Mouse (Mus musculus) limb, embryonic 11.5 days (tissue): ENCODE results near the gene Sspo. TPM values are rescaled to one million over a fixed set of nuclear protein-coding genes. Genes with fewer than 3 reads are reported as not detected.

Experiments used
- ATAC-seq: fragments of 200-750 bp; cut with Nextera tagmentation; 2 replicates; pipeline ENCODE4 v1.8.0; 2017; ENCODE audit warnings: low read depth; ENCODE audit not compliant: insufficient number of reproducible peaks, low FRiP score, low TSS enrichment
- DNase-seq: peaks from one replicate; pipeline ENCODE4 v3.0.0-alpha.2; 2015; ENCODE audit warnings: low spot score
- H3K27ac ChIP-seq: fragments of 300-500 bp; sonication (generic); replicated peaks from 2 replicates; pipeline ENCODE4 v1.5.1; 2014; ENCODE audit warnings: low read depth, mild to moderate bottlenecking, low read length
- H3K27me3 ChIP-seq: fragments of 300-500 bp; sonication (generic); 2 replicates; pipeline ENCODE4 v1.6.1; 2014; ENCODE audit warnings: mild to moderate bottlenecking, low read length, mixed read lengths; ENCODE audit not compliant: control insufficient read depth, insufficient read depth
- H3K36me3 ChIP-seq: fragments of 300-500 bp; sonication (generic); 2 replicates; pipeline ENCODE4 v1.6.1; 2014; ENCODE audit warnings: mild to moderate bottlenecking, low read length, moderate library complexity, mixed read lengths; ENCODE audit not compliant: control insufficient read depth, insufficient read depth
- H3K4me1 ChIP-seq: fragments of 300-500 bp; sonication (generic); 2 replicates; pipeline ENCODE4 v1.6.1; 2014; ENCODE audit warnings: low read length, mixed read lengths; ENCODE audit not compliant: control insufficient read depth, insufficient read depth
- H3K4me2 ChIP-seq: fragments of 300-500 bp; sonication (generic); 2 replicates; pipeline ENCODE4 v1.6.1; 2014; ENCODE audit warnings: low read depth, mild to moderate bottlenecking, moderate library complexity; ENCODE audit not compliant: severe bottlenecking
- H3K4me3 ChIP-seq: fragments of 300-500 bp; sonication (generic); 2 replicates; pipeline ENCODE4 v1.5.1; 2014; ENCODE audit warnings: low read depth, low read length
- H3K9ac ChIP-seq: fragments of 300-500 bp; sonication (generic); 2 replicates; pipeline ENCODE4 v1.6.1; 2014; ENCODE audit warnings: mild to moderate bottlenecking, low read length
- H3K9me3 ChIP-seq: fragments of 300-500 bp; sonication (generic); 2 replicates; pipeline ENCODE4 v1.6.1; 2016; ENCODE audit warnings: low read length; ENCODE audit not compliant: control insufficient read depth
- WGBS: fragments of 180-500 bp; shearing (Covaris S2); extraction: QIAGEN DNeasy Blood & Tissue Kit; methylation state at CpG from one replicate; pipeline ENCODE4 v1.1.7; 2014; 5-methylcytosine and 5-hydroxymethylcytosine counted together
- polyA plus RNA-seq: library from polyadenylated mRNA; unstranded; fragments of >200 nt; fragmentation: Nextera tagmentation; extraction: Ambion mirVana; gene quantifications from 2 replicates; pipeline ENCODE4 v1.2.1, GENCODE M21; 2014

Gene Sspo
- polyA plus RNA-seq, 1 experiment from 2014 or later, result 0.23 TPM

- H3K27ac ChIP-seq, result no peak overlapping the region
- no peak overlapping the region for H3K9ac ChIP-seq
- H3K4me3 ChIP-seq, result no peak overlapping the region
- ATAC-seq (no peak), DNase-seq (no peak)
- no peak overlapping the region for H3K4me2 ChIP-seq
- H3K36me3 ChIP-seq, result no peaks in the 10 kb centered on the region
- no peaks in the 10 kb centered on the region for H3K27me3 ChIP-seq
- 70% methylated on average over 5 of the region's 5 CpGs for WGBS
- peaks cover 2% of the 10 kb centered on the region for H3K4me1 ChIP-seq
- no peaks in the 10 kb centered on the region for H3K9me3 ChIP-seq
Measured at GRCm38 (mm10) chr6:48482501-48482900, 34.5 kb downstream of the Sspo start.

GRCm38 (mm10) chr6:48487747-48488725 is 40.0 kb downstream of the Sspo start:
- Histone ChIP-seq H3K4me2 (peak overlapping the region; percentile 47), H3K36me3 (no peaks in the 10 kb centered on the region), H3K27ac (no peak overlapping the region), H3K9ac (peak overlapping the region; percentile 47), H3K9me3 (no peaks in the 10 kb centered on the region), H3K27me3 (no peaks in the 10 kb centered on the region), H3K4me3 (peak overlapping the region; percentile 21), H3K4me1 (peaks cover 5% of the 10 kb centered on the region)
- peak; percentile 66 for DNase-seq
- 13% methylated on average over 14 of the region's 25 CpGs for WGBS
- peak; percentile 71 for ATAC-seq

GRCm38 (mm10) chr6:48489741-48490140 is 41.7 kb downstream of the Sspo start:
- Histone ChIP-seq H3K27ac (no peak overlapping the region), H3K27me3 (no peaks in the 10 kb centered on the region), H3K4me1 (peaks cover 5% of the 10 kb centered on the region), H3K36me3 (no peaks in the 10 kb centered on the region), H3K9me3 (no peaks in the 10 kb centered on the region), H3K4me2 (no peak overlapping the region), H3K9ac (no peak overlapping the region), H3K4me3 (no peak overlapping the region)
- 90% methylated on average over 3 of the region's 3 CpGs for WGBS
- DNase-seq, result no peak
- ATAC-seq, result no peak

GRCm38 (mm10) chr6:48491361-48491760 is 43.3 kb downstream of the Sspo start:
- Histone ChIP-seq H3K27ac (no peak overlapping the region), H3K4me2 (no peak overlapping the region), H3K4me1 (peaks cover 5% of the 10 kb centered on the region), H3K36me3 (no peaks in the 10 kb centered on the region), H3K27me3 (no peaks in the 10 kb centered on the region), H3K4me3 (no peak overlapping the region), H3K9me3 (no peaks in the 10 kb centered on the region), H3K9ac (no peak overlapping the region)
- 64% methylated on average over 9 of the region's 9 CpGs for WGBS
- DNase-seq (no peak), ATAC-seq (no peak)

- no peak overlapping the region for H3K9ac ChIP-seq
- WGBS, result 19% methylated on average over 8 of the region's 8 CpGs
- no peaks in the 10 kb centered on the region for H3K27me3 ChIP-seq
- H3K27ac ChIP-seq, result no peak overlapping the region
- no peaks in the 10 kb centered on the region for H3K4me1 ChIP-seq
- no peak for ATAC-seq
- no peaks in the 10 kb centered on the region for H3K36me3 ChIP-seq
- H3K4me3 ChIP-seq, result no peak overlapping the region
- no peak overlapping the region for H3K4me2 ChIP-seq
- DNase-seq, result no peak
- H3K9me3 ChIP-seq, result no peaks in the 10 kb centered on the region
Measured at GRCm38 (mm10) chr6:48493136-48493730, 45.2 kb downstream of the Sspo start.

- no peak overlapping the region for H3K4me2 ChIP-seq
- DNase-seq (no peak), ATAC-seq (no peak)
- no peaks in the 10 kb centered on the region for H3K9me3 ChIP-seq
- 94% methylated on average over 4 of the region's 4 CpGs for WGBS
- H3K4me3 ChIP-seq, result no peak overlapping the region
- no peak overlapping the region for H3K27ac ChIP-seq
- no peaks in the 10 kb centered on the region for H3K36me3 ChIP-seq
- H3K9ac ChIP-seq, result no peak overlapping the region
- no peaks in the 10 kb centered on the region for H3K27me3 ChIP-seq
- H3K4me1 ChIP-seq, result no peaks in the 10 kb centered on the region
Measured at GRCm38 (mm10) chr6:48497521-48497920, 49.5 kb downstream of the Sspo start.

- WGBS, result 12% methylated on average over 2 of the region's 2 CpGs
- Histone ChIP-seq H3K36me3 (no peaks in the 10 kb centered on the region), H3K4me1 (0 out of 2 replicates have a peak, but pooled peaks cover 2% of the 10 kb centered on the region), H3K27me3 (no peaks in the 10 kb centered on the region), H3K4me3 (peak overlapping the region; percentile 54; the same call in 1 of the 2 replicates), H3K9me3 (no peaks in the 10 kb centered on the region), H3K4me2 (no peak overlapping the region), H3K27ac (no peak overlapping the region), H3K9ac (no peak overlapping the region)
- DNase-seq (no peak), ATAC-seq (peak; percentile 49; the same call in 1 of the 2 replicates)
Measured at GRCm38 (mm10) chr6:48503847-48504240, 55.8 kb downstream of the Sspo start.

GRCm38 (mm10) chr6:48504241-48504854 is 56.3 kb downstream of the Sspo start:
- Histone ChIP-seq H3K4me3 (peak overlapping the region; percentile 54), H3K4me1 (0 out of 2 replicates have a peak, but pooled peaks cover 2% of the 10 kb centered on the region), H3K27ac (no peak overlapping the region), H3K9ac (peak overlapping the region; percentile 60), H3K4me2 (peak overlapping the region; percentile 78), H3K9me3 (no peaks in the 10 kb centered on the region), H3K36me3 (no peaks in the 10 kb centered on the region), H3K27me3 (no peaks in the 10 kb centered on the region)
- 0% methylated on average over 26 of the region's 26 CpGs for WGBS
- DNase-seq (peak; percentile 79), ATAC-seq (peak; percentile 87)
